Mouse (Mus musculus) spleen, postnatal 0 days (tissue): Measurements from ENCODE around the gene Edem1. TPM values are rescaled to one million over a fixed set of nuclear protein-coding genes. Genes with fewer than 3 reads are reported as not detected.

Experiments used
- polyA plus RNA-seq: library from polyadenylated mRNA; unstranded; fragments of >200 nt; fragmentation: Nextera tagmentation; extraction: Ambion mirVana; gene quantifications from 2 replicates; pipeline ENCODE4 v1.2.1, GENCODE M21; 2015

The Edem1 gene
- polyA plus RNA-seq: 11.4 and 12.4 TPM in 2 replicates

GRCm38 (mm10) chr6:108828234-108828868 lies at the start of gene Edem1:
Edem1 (plus strand) TSS chr6:108828641.

GRCm38 (mm10) chr6:108782526-108783183 lies 45.8 kb upstream of the Edem1 start, which contains the start of gene Arl8b:
Arl8b (plus strand) TSS chr6:108783099.

Other genes starting within 250 kb of the Edem1 start
- gene Bhlhe40, start 168.0 kb upstream of the Edem1 start, polyA plus RNA-seq: 3.2 and 4.7 TPM in 2 replicates
- 28.1 and 31.4 TPM in 2 replicates for gene Arl8b, start 45.5 kb upstream of the Edem1 start, polyA plus RNA-seq